Mouse (Mus musculus) regulatory T cell (primary cell): ENCODE results near the gene Odf3.
"Not testable (repeated sequence)": the region's sequence is repeated elsewhere in the genome, so short reads cannot be mapped to it uniquely, and the experiment has no call there.

ENCODE experiments used
- in situ Hi-C: fragments of 300-600 bp; cut with MboI, MseI; formaldehyde crosslinking; loops from one replicate; pipeline ENCODE4 v1.15.1; 2025; ENCODE audit warnings: high pct_unique_total_duplicates

Odf3 gene

GRCm38 (mm10) chr7:140880865-140881515 lies 33.4 kb downstream of the Odf3 start:
- in situ Hi-C loops = loop anchor here (10.0 kb wide), 1 partner anchor 746 kb away; the partner anchor contains the start of gene Mtg1

GRCm38 (mm10) chr7:140881696-140882468 lies 34.3 kb downstream of the Odf3 start, which contains the start of the genes Psmd13 and Sirt3:
Psmd13 (plus strand) TSS chr7:140881968.
Sirt3 (minus strand) TSS chr7:140882309.
- in situ Hi-C loops = loop anchor here (10.0 kb wide), 1 partner anchor 747 kb away; the partner anchor contains the start of gene Mtg1

- in situ Hi-C loops = loop anchor here (10.0 kb wide), 1 partner anchor 748 kb away; the partner anchor contains the start of gene Mtg1
Observed at GRCm38 (mm10) chr7:140882469-140882803, 34.8 kb downstream of the Odf3 start.

GRCm38 (mm10) chr7:140890636-140891035 lies 43.0 kb downstream of the Odf3 start:
- in situ Hi-C loops = not testable (repeated sequence)

- in situ Hi-C loops = no loop called here
Observed at GRCm38 (mm10) chr7:140894031-140894430, 46.4 kb downstream of the Odf3 start.

GRCm38 (mm10) chr7:140894611-140895010 lies 47.0 kb downstream of the Odf3 start:
- in situ Hi-C loops = no loop called here

- in situ Hi-C loops = no loop called here
Observed at GRCm38 (mm10) chr7:140897863-140898262, 50.3 kb downstream of the Odf3 start.

GRCm38 (mm10) chr7:140899121-140899520 lies 51.5 kb downstream of the Odf3 start:
- in situ Hi-C loops = no loop called here

- in situ Hi-C loops = loop anchor here (5.0 kb wide), 1 partner anchor 58 kb away; no protein-coding TSS in a partner anchor
Observed at GRCm38 (mm10) chr7:140900220-140900619, 52.6 kb downstream of the Odf3 start, which contains the start of gene Cox8b. Cox8b (minus strand) TSS chr7:140900446.
